Mouse (Mus musculus) left cerebral cortex, postnatal 4 days (tissue): ENCODE measurements at regions not wholly inside any gene's neighbourhood (a gene's known extent, or its start where the extent isn't known, plus 50 kb on each side); places are given as distances from the start of the nearest gene placed in this dataset.

Experiments
- DNase-seq: peaks from one replicate; pipeline ENCODE4 v3.0.0-alpha.2; 2022
- intact Hi-C: fragments of 180-260 bp; cut with DNase I; formaldehyde crosslinking; loops from one replicate; pipeline ENCODE4 v1.15.1; 2025

- no peak for DNase-seq
Measured at GRCm38 (mm10) chr1:125307223-125307622, 128.3 kb downstream of the Actr3 start.

GRCm38 (mm10) chr1:125298520-125299090 lies 136.9 kb downstream of the Actr3 start:
- DNase-seq = no peak
- intact Hi-C loops = no loop called here

More at GRCm38 (mm10) chr1:125307223-125307622, 128.3 kb downstream of the Actr3 start:
- intact Hi-C loops = no loop called here

GRCm38 (mm10) chr1:125295646-125296045 lies 139.9 kb downstream of the Actr3 start:
- DNase-seq = no peak
- intact Hi-C loops = no loop called here

- no peak for DNase-seq
- intact Hi-C loops = no loop called here
Measured at GRCm38 (mm10) chr1:125290320-125291021, 145.1 kb downstream of the Actr3 start.

GRCm38 (mm10) chr1:125286347-125286746 lies 149.2 kb downstream of the Actr3 start:
- no peak for DNase-seq
- intact Hi-C loops = no loop called here

GRCm38 (mm10) chr1:125284693-125285092 lies 150.8 kb downstream of the Actr3 start:
- intact Hi-C loops = no loop called here
- no peak for DNase-seq

- intact Hi-C loops = no loop called here
- DNase-seq = no peak
Measured at GRCm38 (mm10) chr1:125273752-125274151, 161.8 kb downstream of the Actr3 start.

GRCm38 (mm10) chr1:125263684-125264083 lies 171.8 kb downstream of the Actr3 start:
- intact Hi-C loops = no loop called here

GRCm38 (mm10) chr1:125263068-125263467 lies 172.5 kb downstream of the Actr3 start:
- no peak for DNase-seq
- intact Hi-C loops = no loop called here

More at GRCm38 (mm10) chr1:125263684-125264083, 171.8 kb downstream of the Actr3 start:
- DNase-seq = no peak

- intact Hi-C loops = no loop called here
- peak; percentile 69 for DNase-seq
Measured at GRCm38 (mm10) chr1:125242345-125242744, 193.2 kb downstream of the Actr3 start.

GRCm38 (mm10) chr1:125241717-125242116 lies 193.8 kb downstream of the Actr3 start:
- no peak for DNase-seq
- intact Hi-C loops = no loop called here

- intact Hi-C loops = no loop called here
- DNase-seq = no peak
Measured at GRCm38 (mm10) chr1:125237595-125237988, 197.9 kb downstream of the Actr3 start.

- intact Hi-C loops = no loop called here
- DNase-seq = peak; percentile 40
Measured at GRCm38 (mm10) chr1:125236948-125237594, 198.5 kb downstream of the Actr3 start.

GRCm38 (mm10) chr1:125234747-125235146 lies 200.8 kb downstream of the Actr3 start:
- intact Hi-C loops = no loop called here
- no peak for DNase-seq

- DNase-seq = no peak
- intact Hi-C loops = no loop called here
Measured at GRCm38 (mm10) chr1:125223370-125223769, 212.2 kb downstream of the Actr3 start.

- peak; percentile 78 for DNase-seq
Measured at GRCm38 (mm10) chr1:125216192-125216591, 219.3 kb downstream of the Actr3 start.

GRCm38 (mm10) chr1:125187091-125187490 lies 248.4 kb downstream of the Actr3 start:
- no peak for DNase-seq
- intact Hi-C loops = no loop called here

More at GRCm38 (mm10) chr1:125216192-125216591, 219.3 kb downstream of the Actr3 start:
- intact Hi-C loops = no loop called here

- no peak for DNase-seq
- intact Hi-C loops = no loop called here
Measured at GRCm38 (mm10) chr1:125176124-125176937, 259.2 kb downstream of the Actr3 start.

- intact Hi-C loops = no loop called here
- peak; percentile 13 for DNase-seq
Measured at GRCm38 (mm10) chr1:125174725-125175124, 260.8 kb downstream of the Actr3 start.

GRCm38 (mm10) chr1:125172474-125172873 lies 263.1 kb downstream of the Actr3 start:
- intact Hi-C loops = no loop called here
- DNase-seq = no peak

GRCm38 (mm10) chr1:125165226-125165625 lies 270.3 kb downstream of the Actr3 start:
- no peak for DNase-seq
- intact Hi-C loops = no loop called here
